ENCODE assay signal across 13 mouse cellular contexts in genomic region chr2:166663250-166663961, GRCm38 (mm10). TPM values are rescaled to one million over a fixed set of nuclear protein-coding genes. Genes with fewer than 3 reads are reported as not detected.
DNase-seq lines count a peak whose midpoint lies in the region; ATAC-seq and TF ChIP-seq lines count a peak whose summit lies in the region.
"Had no signal": no experiment of that assay in that cellular context is flagged by ENCODE, and none has a peak within 500 bp of the region (broad histone marks: within the 10 kb centered on the region; RNA-seq: fewer than 3 reads in every experiment).

No protein-coding gene starts in this region.

- TF ChIP-seq EP300 in stomach, postnatal 0 days (optimal IDR thresholded peaks at IDR 0.05) = no peak

- ATAC-seq in forebrain, embryonic 11.5 days (replicated peaks; ENCODE audit: low FRiP score) = peak; percentile 60
- 0 out of 2 replicates have a peak, but pooled peaks have one; percentile 25 for ATAC-seq in stomach, postnatal 0 days (ENCODE audit: low FRiP score, low TSS enrichment)
- ATAC-seq: inflammation-experienced regulatory T-cells, adult 6 months had no signal

- peak overlapping the region; percentile 18; the same call in 1 of the 2 replicates for H3K27ac ChIP-seq in forebrain, embryonic 11.5 days (ENCODE audit: low read depth, low read length)
- H3K27ac ChIP-seq in limb, embryonic 10.5 days = peak overlapping the region; percentile 68
- no peak overlapping the region for H3K27ac ChIP-seq in stomach, postnatal 0 days (replicated peaks)
- H3K27ac ChIP-seq: embryonic facial prominence, embryonic 15.5 days had no signal

- H3K36me3 ChIP-seq in forebrain, embryonic 11.5 days (ENCODE audit: control insufficient read depth, insufficient read depth, low read length) = no peaks in the 10 kb centered on the region
- H3K36me3 ChIP-seq in limb, embryonic 10.5 days = no peaks in the 10 kb centered on the region
- no peaks in the 10 kb centered on the region for H3K36me3 ChIP-seq in stomach, postnatal 0 days (ENCODE audit: control insufficient read depth, insufficient read depth, low read length)
- H3K36me3 ChIP-seq: embryonic facial prominence, embryonic 15.5 days had no signal

- peaks cover 29% of the 10 kb centered on the region for H3K4me1 ChIP-seq in forebrain, embryonic 11.5 days (replicated peaks; ENCODE audit: control insufficient read depth, insufficient read depth, low read length)
- H3K4me1 ChIP-seq in limb, embryonic 10.5 days = peaks cover 55% of the 10 kb centered on the region
- H3K4me1 ChIP-seq in stomach, postnatal 0 days (replicated peaks; ENCODE audit: control insufficient read depth, insufficient read depth) = no peaks in the 10 kb centered on the region

- H3K27me3 ChIP-seq in forebrain, embryonic 11.5 days (ENCODE audit: control insufficient read depth, insufficient read depth, low read length) = no peaks in the 10 kb centered on the region
- no peaks in the 10 kb centered on the region for H3K27me3 ChIP-seq in limb, embryonic 10.5 days (ENCODE audit: low read depth, poor library complexity, severe bottlenecking)
- H3K27me3 ChIP-seq in stomach, postnatal 0 days (ENCODE audit: control insufficient read depth, insufficient read depth, low read length) = no peaks in the 10 kb centered on the region
- H3K27me3 ChIP-seq: embryonic facial prominence, embryonic 15.5 days had no signal

- no peaks in the 10 kb centered on the region for H3K9me3 ChIP-seq in forebrain, embryonic 11.5 days (ENCODE audit: control insufficient read depth, low read length)
- no peaks in the 10 kb centered on the region for H3K9me3 ChIP-seq in limb, embryonic 10.5 days (replicated peaks)
- no peaks in the 10 kb centered on the region for H3K9me3 ChIP-seq in stomach, postnatal 0 days (ENCODE audit: control insufficient read depth, low read length)
- H3K9me3 ChIP-seq: embryonic facial prominence, embryonic 15.5 days had no signal

- 68% methylated on average over 9 of the region's 9 CpGs for WGBS in forebrain, embryonic 11.5 days
- WGBS in limb, embryonic 10.5 days = 83% methylated on average over 9 of the region's 9 CpGs
- 85% methylated on average over 9 of the region's 9 CpGs for WGBS in stomach, postnatal 0 days

- TF ChIP-seq CTCF in stomach, postnatal 0 days (IDR thresholded peaks at IDR 0.05; ENCODE audit: low read depth) = no peak

- H3K4me2 ChIP-seq in forebrain, embryonic 11.5 days (ENCODE audit: low read depth, low read length, severe bottlenecking) = no peak overlapping the region
- no peak overlapping the region for H3K4me2 ChIP-seq in stomach, postnatal 0 days (replicated peaks; ENCODE audit: low read depth)
- H3K4me2 ChIP-seq: embryonic facial prominence, embryonic 15.5 days had no signal

- no peak overlapping the region for H3K4me3 ChIP-seq in forebrain, embryonic 11.5 days (ENCODE audit: low read depth, low read length)
- H3K4me3 ChIP-seq in limb, embryonic 10.5 days = 0 out of 2 replicates have a peak overlapping the region, but pooled peaks have one; percentile 16
- H3K4me3 ChIP-seq in stomach, postnatal 0 days (ENCODE audit: low read depth, low read length) = no peak overlapping the region
- H3K4me3 ChIP-seq: embryonic facial prominence, embryonic 15.5 days had no signal

- H3K9ac ChIP-seq in forebrain, embryonic 11.5 days (ENCODE audit: low read length) = peak overlapping the region; percentile 20; the same call in 1 of the 2 replicates
- H3K9ac ChIP-seq in stomach, postnatal 0 days (ENCODE audit: low read length) = no peak overlapping the region
- H3K9ac ChIP-seq: embryonic facial prominence, embryonic 15.5 days had no signal

- peak; percentile 64 for DNase-seq in embryo, embryonic 10 days (ENCODE audit: low spot score)
- no peak for DNase-seq in embryo, embryonic 9.5 days (ENCODE audit: extremely low spot score)
- DNase-seq in forebrain, embryonic 11.5 days (ENCODE audit: low spot score) = peak; percentile 68
- DNase-seq in limb, embryonic 10.5 days (ENCODE audit: low spot score) = no peak
- DNase-seq in stomach, postnatal 0 days (ENCODE audit: low spot score) = no peak
- no peak for DNase-seq in layer of hippocampus, postnatal 25 days (ENCODE audit: extremely low spot score in 1 of 2, low spot score in 1 of 2)
- DNase-seq in lung, postnatal 14 days = no peak
- DNase-seq in kidney, adult 18-20 months = no peak
- DNase-seq: adrenal gland, postnatal 10 days; heart, adult 11 months; lung, adult 2 months had no signal

RNA-seq across cellular contexts. Expression of gene Prex1, which starts 50.2 kb away (rescaled TPM):
- 22.3 and 29.7 TPM in 2 replicates for polyA plus RNA-seq in forebrain, embryonic 11.5 days (2014; fragmentation: Nextera tagmentation; extraction: Ambion mirVana)
- polyA plus RNA-seq in limb, embryonic 10.5 days (2016; fragmentation: Nextera tagmentation; extraction: Ambion mirVana) = 24.6 and 26.2 TPM in 2 replicates
- polyA plus RNA-seq in stomach, postnatal 0 days (2015; fragmentation: Nextera tagmentation; extraction: Ambion mirVana) = 12.0 and 12.8 TPM in 2 replicates
- total RNA-seq in layer of hippocampus, postnatal 25 days (2021) = 10 to 100 TPM; 75.4 to 85.2 TPM

Comparison
In these comparisons a context has a peak if more than half of its experiments do, and no peak if none do; other contexts are left out.
1. DNase-seq: peak in embryo, embryonic 10 days (single experiment) and forebrain, embryonic 11.5 days (single experiment); none in embryo, embryonic 9.5 days (single experiment), limb, embryonic 10.5 days (single experiment), stomach, postnatal 0 days (single experiment), layer of hippocampus, postnatal 25 days (0 of 2), lung, postnatal 14 days (single experiment) and kidney, adult 18-20 months (single experiment).